Mouse (Mus musculus) neural tube, embryonic 11.5 days (tissue): ENCODE data around the gene Smox. TPM values are rescaled to one million over a fixed set of nuclear protein-coding genes. Genes with fewer than 3 reads are reported as not detected.

ENCODE experiments used
- ATAC-seq: fragments of 200-750 bp; cut with Nextera tagmentation; 2 replicates; pipeline ENCODE4 v1.8.0; 2017; ENCODE audit warnings: moderate number of reproducible peaks, mild to moderate bottlenecking, moderate TSS enrichment, moderate library complexity; ENCODE audit not compliant: insufficient read depth, low FRiP score, low TSS enrichment
- DNase-seq: peaks from one replicate; pipeline ENCODE4 v3.0.0-alpha.2; 2015; ENCODE audit warnings: low spot score
- H3K27ac ChIP-seq: fragments of 300-500 bp; sonication (generic); 2 replicates; pipeline ENCODE4 v1.5.1; 2014; ENCODE audit warnings: low read depth, mild to moderate bottlenecking, low read length
- H3K27me3 ChIP-seq: fragments of 300-500 bp; sonication (generic); 2 replicates; pipeline ENCODE4 v1.6.1; 2014; ENCODE audit warnings: mild to moderate bottlenecking, low read length, mixed read lengths; ENCODE audit not compliant: control insufficient read depth, insufficient read depth
- H3K36me3 ChIP-seq: fragments of 300-500 bp; sonication (generic); 2 replicates; pipeline ENCODE4 v1.6.1; 2014; ENCODE audit warnings: mild to moderate bottlenecking, low read length, moderate library complexity, mixed read lengths; ENCODE audit not compliant: control insufficient read depth, insufficient read depth
- H3K4me1 ChIP-seq: fragments of 300-500 bp; sonication (generic); 2 replicates; pipeline ENCODE4 v1.6.1; 2014; ENCODE audit warnings: low read length, mixed read lengths; ENCODE audit not compliant: control insufficient read depth, insufficient read depth
- H3K4me2 ChIP-seq: fragments of 300-500 bp; sonication (generic); 2 replicates; pipeline ENCODE4 v1.6.1; 2014; ENCODE audit warnings: low read depth, mild to moderate bottlenecking, moderate library complexity
- H3K4me3 ChIP-seq: fragments of 300-500 bp; sonication (generic); 2 replicates; pipeline ENCODE4 v1.5.1; 2014; ENCODE audit warnings: low read depth, low read length
- H3K9ac ChIP-seq: fragments of 300-500 bp; sonication (generic); 2 replicates; pipeline ENCODE4 v1.6.1; 2014; ENCODE audit warnings: mild to moderate bottlenecking, low read length
- H3K9me3 ChIP-seq: fragments of 300-500 bp; sonication (generic); 2 replicates; pipeline ENCODE4 v1.6.1; 2016; ENCODE audit warnings: low read length; ENCODE audit not compliant: control insufficient read depth
- WGBS: fragments of 180-500 bp; shearing (Covaris S2); extraction: QIAGEN DNeasy Blood & Tissue Kit; methylation state at CpG from one replicate; pipeline ENCODE4 v1.1.7; 2014; 5-methylcytosine and 5-hydroxymethylcytosine counted together
- polyA plus RNA-seq: library from polyadenylated mRNA; unstranded; fragments of >200 nt; fragmentation: Nextera tagmentation; extraction: Ambion mirVana; gene quantifications from 2 replicates; pipeline ENCODE4 v1.2.1, GENCODE M21; 2014

The Smox gene
- polyA plus RNA-seq, 1 experiment from 2014 or later: 29.7 TPM

DNA sequence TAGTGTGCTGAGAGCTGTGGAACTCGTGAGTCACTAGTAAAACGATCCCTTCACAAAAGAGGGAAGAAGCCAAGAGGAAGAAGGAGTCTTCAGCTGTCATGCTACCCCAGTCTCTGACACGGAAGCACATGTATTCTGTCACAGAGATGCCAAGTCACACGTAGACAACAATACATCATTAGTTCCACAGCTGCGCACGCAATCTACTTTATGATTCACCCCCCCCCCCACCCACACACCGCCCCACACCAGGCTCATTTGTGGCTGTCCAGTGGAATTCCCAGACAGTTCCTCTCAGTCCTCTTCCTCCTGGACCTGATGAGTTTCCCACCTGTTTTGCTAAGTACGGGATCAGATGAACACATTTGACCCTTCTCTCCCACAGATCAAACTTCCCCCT lies 12.9 kb upstream of the Smox start:
- no peak for ATAC-seq
- DNase-seq: no peak
- H3K27me3 ChIP-seq: no peaks in the 10 kb centered on the region
- H3K4me1 ChIP-seq: no peaks in the 10 kb centered on the region
- H3K4me3 ChIP-seq: no peak overlapping the region
- H3K9ac ChIP-seq: no peak overlapping the region
- H3K9me3 ChIP-seq: no peaks in the 10 kb centered on the region
- WGBS: 65% methylated on average over 8 of the region's 8 CpGs
- H3K4me2 ChIP-seq: no peak overlapping the region
- H3K27ac ChIP-seq: no peak overlapping the region
- no peaks in the 10 kb centered on the region for H3K36me3 ChIP-seq

DNA sequence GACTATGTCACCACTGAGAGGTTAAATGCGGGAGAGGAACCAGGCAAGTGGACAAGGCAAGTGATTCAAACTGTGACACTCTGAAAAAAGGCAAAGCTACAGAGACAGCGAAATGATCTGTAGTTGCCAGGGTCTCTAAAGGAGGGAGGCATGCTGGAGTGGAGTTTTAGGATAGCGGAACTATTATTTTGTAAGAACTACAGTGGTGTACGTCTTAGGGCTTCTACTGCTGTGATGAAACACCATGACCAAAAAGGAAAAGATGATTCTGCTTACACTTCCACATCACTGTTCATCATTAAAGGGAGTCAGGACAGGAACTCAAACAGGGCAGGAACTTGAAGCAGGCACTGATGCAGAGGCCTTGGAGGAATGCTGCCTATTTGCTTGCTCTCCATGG lies 12.4 kb upstream of the Smox start:
- Histone ChIP-seq H3K27me3 (no peaks in the 10 kb centered on the region), H3K27ac (no peak overlapping the region), H3K9me3 (no peaks in the 10 kb centered on the region), H3K4me1 (no peaks in the 10 kb centered on the region), H3K4me3 (no peak overlapping the region), H3K36me3 (no peaks in the 10 kb centered on the region), H3K9ac (no peak overlapping the region), H3K4me2 (no peak overlapping the region)
- ATAC-seq (no peak), DNase-seq (no peak)
- WGBS: 83% methylated on average over 4 of the region's 4 CpGs

DNA sequence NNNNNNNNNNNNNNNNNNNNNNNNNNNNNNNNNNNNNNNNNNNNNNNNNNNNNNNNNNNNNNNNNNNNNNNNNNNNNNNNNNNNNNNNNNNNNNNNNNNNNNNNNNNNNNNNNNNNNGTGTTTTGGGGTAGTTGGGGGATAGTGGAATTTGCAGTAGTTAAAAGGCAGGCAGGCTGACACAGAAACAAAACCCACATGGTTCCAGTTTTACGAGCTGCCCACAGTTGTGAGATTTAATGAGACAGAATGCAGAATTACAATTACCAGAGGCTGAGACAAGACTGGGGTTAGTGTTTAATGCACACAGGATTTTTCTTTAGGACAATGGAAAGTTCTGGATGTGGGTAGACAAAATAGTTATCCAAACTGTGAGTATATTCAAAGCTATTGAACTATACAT lies 9.6 kb upstream of the Smox start:
- H3K4me3 ChIP-seq: no peak overlapping the region
- H3K9ac ChIP-seq: no peak overlapping the region
- no peaks in the 10 kb centered on the region for H3K4me1 ChIP-seq
- no peaks in the 10 kb centered on the region for H3K9me3 ChIP-seq
- no peak overlapping the region for H3K27ac ChIP-seq
- H3K27me3 ChIP-seq: no peaks in the 10 kb centered on the region
- no peaks in the 10 kb centered on the region for H3K36me3 ChIP-seq
- DNase-seq (no peak), ATAC-seq (no peak)
- 57% methylated on average over 1 of the region's 1 CpGs for WGBS
- no peak overlapping the region for H3K4me2 ChIP-seq

DNA sequence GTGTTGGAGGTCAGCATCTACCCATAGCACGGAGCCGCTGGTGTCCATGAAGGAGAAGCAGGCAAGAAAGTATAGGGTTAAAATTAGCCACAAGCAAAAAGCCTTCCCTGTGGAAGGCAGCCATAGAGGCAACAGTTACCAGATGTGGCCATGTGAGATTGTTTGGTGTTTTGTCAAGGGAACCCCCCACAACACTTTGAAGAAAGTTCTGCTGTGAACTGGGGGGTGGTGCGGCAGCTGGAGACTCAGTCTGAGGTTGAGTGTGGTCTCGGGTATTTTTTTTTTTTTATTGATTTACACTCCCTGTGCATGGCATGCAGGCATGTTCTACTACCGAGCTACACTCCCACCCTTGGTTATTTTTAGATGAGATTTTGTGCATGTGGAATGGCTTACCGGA lies 8.8 kb upstream of the Smox start:
- Histone ChIP-seq H3K4me2 (no peak overlapping the region), H3K36me3 (no peaks in the 10 kb centered on the region), H3K4me3 (no peak overlapping the region), H3K9me3 (no peaks in the 10 kb centered on the region), H3K9ac (no peak overlapping the region), H3K27me3 (no peaks in the 10 kb centered on the region), H3K4me1 (no peaks in the 10 kb centered on the region), H3K27ac (no peak overlapping the region)
- no peak for DNase-seq
- WGBS: 79% methylated on average over 6 of the region's 6 CpGs
- ATAC-seq: no peak

DNA sequence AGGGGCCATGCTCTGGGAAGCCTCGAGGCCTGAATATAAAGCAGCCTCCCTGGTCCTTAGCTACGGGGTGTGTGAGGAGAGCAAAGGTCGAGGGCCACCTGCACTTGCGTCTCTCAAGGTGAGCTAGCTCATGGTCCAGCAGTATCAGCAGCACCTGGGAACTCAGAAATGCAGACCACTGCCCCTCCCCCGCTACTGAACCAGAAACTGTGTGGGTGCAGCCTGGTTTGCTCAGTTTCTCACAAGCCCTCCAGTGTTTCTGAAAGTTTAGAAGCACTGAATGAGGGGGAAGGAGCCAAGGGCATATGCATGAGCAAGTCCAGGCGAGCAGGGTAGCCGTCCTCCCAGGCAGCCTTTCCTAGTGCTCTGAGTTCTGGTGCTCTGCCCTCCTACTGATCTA lies 7.7 kb upstream of the Smox start:
- Histone ChIP-seq H3K36me3 (no peaks in the 10 kb centered on the region), H3K9me3 (no peaks in the 10 kb centered on the region), H3K9ac (no peak overlapping the region), H3K27me3 (no peaks in the 10 kb centered on the region), H3K27ac (no peak overlapping the region), H3K4me3 (no peak overlapping the region), H3K4me1 (no peaks in the 10 kb centered on the region), H3K4me2 (no peak overlapping the region)
- DNase-seq (no peak), ATAC-seq (no peak)
- 78% methylated on average over 7 of the region's 7 CpGs for WGBS

DNA sequence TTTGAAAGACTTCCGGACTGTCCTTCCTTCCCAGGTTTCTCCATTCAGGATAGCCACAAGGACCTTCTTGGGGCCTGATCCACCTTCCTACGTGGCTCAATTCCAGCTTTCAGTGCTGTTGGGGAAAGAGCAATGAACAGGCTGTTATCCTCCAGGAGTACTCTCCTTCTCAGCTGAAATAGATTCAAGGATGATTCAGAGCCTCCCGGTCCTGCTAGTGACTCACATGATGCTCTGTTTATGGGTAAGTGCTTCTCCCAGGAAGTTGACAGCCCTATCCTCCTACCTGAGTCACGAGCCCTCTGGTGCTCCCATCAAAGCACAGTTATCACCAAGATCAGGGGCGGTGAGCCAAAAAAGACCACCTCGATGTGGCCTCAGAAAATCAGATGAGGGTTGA lies 7.1 kb upstream of the Smox start:
- DNase-seq (no peak), ATAC-seq (no peak)
- Histone ChIP-seq H3K4me2 (no peak overlapping the region), H3K4me3 (no peak overlapping the region), H3K27me3 (no peaks in the 10 kb centered on the region), H3K9ac (no peak overlapping the region), H3K36me3 (no peaks in the 10 kb centered on the region), H3K9me3 (no peaks in the 10 kb centered on the region), H3K4me1 (no peaks in the 10 kb centered on the region), H3K27ac (no peak overlapping the region)
- 87% methylated on average over 6 of the region's 6 CpGs for WGBS

DNA sequence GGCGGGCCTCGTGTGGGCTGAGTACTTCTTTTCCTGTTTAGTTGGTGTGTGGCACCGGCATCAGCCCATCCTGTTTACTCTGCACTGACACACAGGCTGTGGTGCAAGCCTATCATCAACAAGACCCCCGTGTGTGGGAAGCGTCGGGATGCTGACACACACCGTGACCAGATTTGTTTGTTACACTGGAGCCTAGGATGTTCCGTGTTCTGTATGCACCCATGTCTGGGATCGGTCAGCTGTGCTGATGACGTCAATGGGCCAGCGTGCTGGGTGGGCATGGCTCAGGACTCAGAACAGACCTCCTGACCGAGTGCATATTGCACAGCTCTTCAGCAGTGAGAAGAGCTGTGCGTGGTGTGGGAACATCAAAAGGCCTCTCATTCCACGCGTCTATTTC lies 6.2 kb upstream of the Smox start:
- WGBS: 90% methylated on average over 15 of the region's 15 CpGs
- no peak overlapping the region for H3K4me2 ChIP-seq
- H3K9me3 ChIP-seq: no peaks in the 10 kb centered on the region
- H3K4me3 ChIP-seq: no peak overlapping the region
- ATAC-seq (no peak), DNase-seq (no peak)
- H3K4me1 ChIP-seq: no peaks in the 10 kb centered on the region
- H3K9ac ChIP-seq: no peak overlapping the region
- H3K36me3 ChIP-seq: no peaks in the 10 kb centered on the region
- H3K27me3 ChIP-seq: no peaks in the 10 kb centered on the region
- H3K27ac ChIP-seq: no peak overlapping the region

DNA sequence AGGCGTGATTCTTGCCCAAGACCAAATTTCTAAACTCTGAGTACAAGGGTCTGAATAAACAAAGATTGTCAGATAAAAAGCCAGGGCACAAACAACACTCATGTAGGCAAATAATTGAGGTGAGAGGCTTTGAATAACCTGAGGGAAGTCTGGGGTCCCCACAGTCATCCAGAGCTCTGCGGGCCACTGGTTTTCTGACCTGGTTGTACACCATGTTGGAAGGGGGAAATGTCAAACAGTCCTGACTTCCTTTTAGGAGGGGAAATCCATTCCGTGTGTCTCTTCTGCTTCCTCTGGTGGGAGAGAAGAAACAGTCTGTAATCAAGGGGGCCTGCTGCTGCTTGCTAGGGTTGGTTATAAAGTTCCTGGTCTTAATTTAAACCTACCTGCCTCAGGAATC lies 5.2 kb upstream of the Smox start:
- WGBS: 89% methylated on average over 3 of the region's 3 CpGs
- Histone ChIP-seq H3K9me3 (no peaks in the 10 kb centered on the region), H3K4me3 (no peak overlapping the region), H3K27ac (no peak overlapping the region), H3K27me3 (no peaks in the 10 kb centered on the region), H3K9ac (no peak overlapping the region), H3K4me1 (no peaks in the 10 kb centered on the region), H3K4me2 (no peak overlapping the region), H3K36me3 (no peaks in the 10 kb centered on the region)
- DNase-seq (no peak), ATAC-seq (no peak)

DNA sequence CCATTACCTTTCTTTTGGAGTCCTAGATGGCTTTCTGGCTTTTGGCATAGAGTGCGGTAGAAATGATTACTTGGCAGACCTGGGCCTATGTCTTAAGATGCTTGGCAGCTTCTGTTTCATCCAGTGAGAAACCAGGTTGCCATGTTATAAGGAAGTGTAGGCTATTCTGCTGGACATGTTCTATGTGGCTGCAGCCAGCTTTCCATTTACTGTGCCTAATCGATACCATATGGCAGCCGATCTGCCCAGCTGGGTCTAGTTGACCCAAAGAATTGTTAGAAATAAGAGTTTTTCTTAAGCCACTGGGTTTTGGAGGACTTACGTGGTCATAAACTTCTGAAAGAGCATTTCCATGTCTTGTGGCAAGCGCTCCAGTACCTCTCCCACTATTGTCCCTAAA lies 4.0 kb upstream of the Smox start:
- DNase-seq (no peak), ATAC-seq (no peak)
- no peaks in the 10 kb centered on the region for H3K27me3 ChIP-seq
- H3K36me3 ChIP-seq: no peaks in the 10 kb centered on the region
- no peak overlapping the region for H3K9ac ChIP-seq
- H3K4me3 ChIP-seq: no peak overlapping the region
- 75% methylated on average over 5 of the region's 5 CpGs for WGBS
- H3K27ac ChIP-seq: no peak overlapping the region
- H3K4me2 ChIP-seq: no peak overlapping the region
- H3K4me1 ChIP-seq: no peaks in the 10 kb centered on the region; the same call in 1 of the 2 replicates
- no peaks in the 10 kb centered on the region for H3K9me3 ChIP-seq
